Mouse (Mus musculus) right cerebral cortex, postnatal 4 days (tissue): ENCODE data around the gene Nudt8.

Source experiments
- DNase-seq: peaks from one replicate; pipeline ENCODE4 v3.0.0-alpha.2; 2022

Nudt8 gene

DNA sequence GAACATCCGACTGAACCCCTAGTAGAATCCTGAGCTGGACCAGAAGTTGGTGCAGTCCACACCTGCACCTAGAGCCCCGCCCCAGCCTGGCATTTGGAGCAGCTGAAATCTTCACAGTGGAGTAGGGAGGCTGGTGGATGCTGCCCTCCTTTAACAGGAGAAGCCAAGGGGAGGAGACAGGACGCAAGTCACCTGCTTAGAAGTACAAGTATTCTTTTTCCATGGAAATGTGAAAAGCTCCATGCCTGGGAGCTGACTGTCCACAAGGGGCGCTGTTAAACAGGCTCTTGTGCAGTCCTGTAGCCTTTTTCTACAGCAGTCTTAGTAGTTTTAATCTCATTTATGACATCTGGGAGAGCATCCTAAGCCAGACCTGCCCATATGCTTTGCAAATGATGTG lies 11.6 kb upstream of the Nudt8 start:
- no peak for DNase-seq

DNA sequence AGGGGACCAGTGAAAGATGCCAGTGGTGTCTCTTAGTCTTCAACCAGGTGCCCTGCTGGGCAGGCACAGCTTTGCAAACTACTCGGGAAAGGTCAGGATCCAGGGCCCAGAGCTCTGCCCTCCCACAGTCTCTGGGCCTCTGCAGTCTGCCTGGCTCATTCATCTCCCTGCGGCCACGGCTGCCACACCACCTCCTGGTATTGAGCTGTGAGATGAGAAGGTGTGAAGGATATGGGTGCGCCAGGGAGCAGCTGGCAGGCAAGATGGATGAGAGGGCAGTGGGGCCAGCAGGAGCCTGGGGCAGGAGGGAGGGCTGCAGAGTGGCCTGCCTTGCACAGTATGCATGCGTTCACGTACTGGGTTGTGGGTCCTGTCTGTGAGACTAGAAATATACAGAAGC lies 9.6 kb upstream of the Nudt8 start:
- no peak for DNase-seq

DNA sequence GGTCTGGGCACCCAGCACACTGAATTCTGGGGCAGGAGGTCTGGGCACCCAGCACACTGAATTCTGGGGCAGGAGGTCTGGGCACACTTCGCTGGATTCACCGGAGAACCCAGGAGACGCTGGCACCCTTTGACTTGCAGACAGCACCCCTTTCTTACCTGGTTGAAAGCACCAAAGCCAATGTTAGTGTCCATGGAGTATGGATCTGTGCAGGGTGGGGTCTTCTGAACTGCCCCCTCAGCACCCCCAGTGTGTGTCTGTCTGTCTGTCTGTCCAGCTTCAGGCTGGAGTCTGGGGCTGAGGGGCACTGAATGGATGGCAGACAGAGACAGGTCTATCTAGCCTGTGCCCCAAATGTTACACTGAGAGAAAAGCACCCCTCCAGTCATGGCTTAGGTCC lies 8.8 kb upstream of the Nudt8 start:
- no peak for DNase-seq

DNA sequence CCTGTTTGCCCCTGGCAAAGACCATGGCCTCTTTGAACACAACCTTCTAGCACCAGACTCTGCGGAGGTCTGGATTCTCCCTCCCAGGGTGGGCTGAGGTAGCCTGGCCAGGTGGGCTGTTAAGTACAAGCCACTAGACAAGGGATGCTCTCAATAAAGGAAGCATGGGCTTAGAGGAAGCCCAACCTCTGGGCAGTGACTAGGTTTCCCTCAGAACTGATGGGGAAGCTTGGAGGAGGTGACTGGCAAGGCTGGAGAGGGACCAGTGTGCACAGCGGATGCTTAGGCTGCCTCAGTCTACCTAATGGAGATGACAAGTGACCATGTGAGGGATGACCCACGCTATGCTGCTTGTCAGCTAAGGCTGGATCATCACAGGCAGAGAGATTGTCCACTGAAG lies 8.4 kb upstream of the Nudt8 start:
- no peak for DNase-seq

DNA sequence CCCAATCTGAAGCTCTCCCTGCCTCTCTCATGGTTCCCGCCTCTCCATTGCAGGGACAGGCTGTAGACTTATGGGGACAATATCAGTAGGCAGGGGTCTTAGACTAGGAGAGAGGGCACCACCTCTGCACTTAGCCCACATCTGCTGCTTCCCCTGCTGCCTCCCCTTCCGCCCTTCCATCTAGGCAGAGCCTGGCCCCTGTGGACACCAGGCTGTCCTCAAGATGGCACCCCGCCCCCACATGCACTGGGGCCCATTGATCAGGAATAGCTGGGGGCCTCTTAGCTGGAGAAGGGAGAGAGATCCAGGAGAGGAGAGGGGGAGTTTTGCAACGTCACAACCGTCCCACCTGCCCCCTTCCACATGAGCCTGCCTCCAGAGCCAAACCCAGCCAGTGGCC lies 8.0 kb upstream of the Nudt8 start, which contains the start of gene Tbx10:
Tbx10 (plus strand) TSS at position 337 of the 400 bp plus-strand sequence.
- no peak for DNase-seq

DNA sequence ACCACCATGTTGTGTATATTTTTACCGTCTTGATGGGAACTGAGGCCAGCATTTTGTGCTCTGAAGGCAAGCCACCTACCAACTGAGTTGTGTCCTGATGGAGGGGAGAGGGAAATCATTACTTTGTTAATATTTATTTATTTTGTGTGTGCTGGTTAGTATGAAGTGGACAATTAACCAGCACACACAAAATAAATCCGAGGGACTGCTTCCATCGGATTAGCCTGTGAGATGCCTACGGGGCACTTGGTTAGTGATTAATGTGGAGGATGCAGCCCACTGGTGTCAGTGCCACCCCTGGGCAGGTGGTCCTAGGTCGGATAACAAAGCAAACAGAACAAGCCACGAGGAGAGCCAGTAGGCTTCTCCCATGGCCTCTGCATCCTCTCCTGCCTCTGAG lies 5.4 kb upstream of the Nudt8 start:
- no peak for DNase-seq

DNA sequence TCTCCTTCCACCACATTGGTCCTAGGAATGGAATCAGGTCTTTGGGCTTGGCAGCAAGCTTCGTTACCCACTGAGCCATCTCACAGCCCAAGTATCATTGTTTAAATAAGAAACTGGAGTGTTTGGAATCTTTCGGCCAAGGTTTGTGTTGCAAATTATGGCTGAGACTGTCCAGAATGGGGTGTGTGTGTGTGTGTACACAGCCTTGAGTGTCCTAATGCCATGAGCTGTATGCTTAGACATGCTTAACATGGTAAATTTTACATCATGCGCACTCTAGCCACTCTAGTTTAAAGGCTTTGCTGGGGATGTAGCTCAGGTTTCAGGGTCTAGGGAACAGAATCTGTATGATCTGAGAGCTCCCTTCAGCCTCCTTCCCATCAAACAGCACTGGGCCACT lies 4.9 kb upstream of the Nudt8 start:
- DNase-seq, result no peak

DNA sequence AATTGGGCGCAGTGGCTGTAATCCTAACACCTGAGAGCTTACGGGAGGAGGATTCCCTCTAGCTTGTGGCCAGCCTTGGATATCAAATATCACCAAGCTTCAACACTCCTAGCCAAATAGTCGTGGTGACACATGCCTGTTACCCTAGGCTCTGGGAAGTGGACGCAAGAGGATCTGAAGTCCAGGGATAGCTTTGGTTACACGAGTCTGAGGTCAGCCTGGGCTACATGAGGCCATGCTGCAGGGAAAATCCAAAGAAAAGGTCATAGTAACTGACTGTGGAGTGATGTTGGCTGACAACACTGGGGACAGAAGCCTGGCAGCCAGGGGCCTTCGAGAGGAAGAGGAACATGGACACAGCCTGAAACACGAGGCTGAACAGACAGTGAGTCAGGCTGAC lies 4.3 kb upstream of the Nudt8 start:
- DNase-seq, result no peak

DNA sequence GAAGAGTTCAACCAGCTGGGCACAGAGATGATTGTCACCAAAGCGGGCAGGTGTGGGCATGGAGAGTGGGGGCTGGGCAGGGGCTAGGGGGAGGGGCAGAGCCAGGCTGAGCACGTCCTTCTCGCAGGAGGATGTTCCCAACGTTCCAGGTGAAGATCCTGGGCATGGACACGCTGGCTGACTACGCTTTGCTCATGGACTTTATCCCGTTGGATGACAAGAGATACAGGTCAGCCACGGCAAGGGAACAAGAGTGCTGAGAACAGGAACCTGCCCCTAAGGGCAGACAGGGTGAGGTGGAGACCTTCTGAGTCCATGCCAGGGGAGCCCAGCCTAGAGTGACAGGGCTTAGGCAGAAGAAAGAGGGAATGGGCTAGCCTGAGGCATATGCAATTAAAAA lies 3.6 kb upstream of the Nudt8 start:
- no peak for DNase-seq

DNA sequence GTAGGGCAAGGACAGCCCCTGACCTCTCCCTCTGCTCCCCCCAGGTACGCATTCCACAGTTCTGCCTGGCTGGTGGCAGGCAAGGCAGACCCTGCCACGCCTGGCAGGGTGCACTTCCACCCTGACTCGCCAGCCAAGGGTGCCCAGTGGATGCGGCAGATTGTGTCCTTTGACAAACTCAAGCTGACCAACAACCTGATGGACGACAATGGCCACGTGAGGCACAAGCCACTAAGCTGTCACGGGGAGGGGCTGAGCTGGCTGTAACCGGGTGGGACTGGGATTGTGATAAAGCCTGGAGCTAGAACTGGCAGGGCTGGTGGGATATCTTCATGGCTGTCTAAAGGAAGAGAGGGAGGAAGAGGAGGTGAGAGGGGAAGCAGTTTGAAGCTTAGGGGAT lies 3.1 kb upstream of the Nudt8 start:
- no peak for DNase-seq

DNA sequence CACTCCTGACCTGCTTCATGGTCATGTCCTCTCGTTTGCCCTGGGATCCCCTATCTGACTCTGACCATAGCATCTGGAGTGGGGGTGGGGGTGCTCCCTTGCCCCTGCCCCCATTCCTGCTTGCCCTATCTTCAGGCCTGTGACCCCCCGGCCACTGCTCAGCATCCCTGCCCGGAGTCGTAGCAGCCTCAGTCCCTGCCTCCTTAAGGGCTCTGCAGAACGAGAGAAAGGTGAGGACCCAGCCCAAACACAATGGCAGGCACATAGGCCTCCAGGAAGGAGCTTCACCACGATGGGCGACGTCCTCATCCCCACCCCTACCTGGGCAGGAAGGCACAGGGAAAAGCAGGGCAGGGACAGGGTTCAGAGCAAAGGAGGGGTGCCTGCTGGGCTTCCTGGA lies 2.0 kb upstream of the Nudt8 start:
- no peak for DNase-seq

DNA sequence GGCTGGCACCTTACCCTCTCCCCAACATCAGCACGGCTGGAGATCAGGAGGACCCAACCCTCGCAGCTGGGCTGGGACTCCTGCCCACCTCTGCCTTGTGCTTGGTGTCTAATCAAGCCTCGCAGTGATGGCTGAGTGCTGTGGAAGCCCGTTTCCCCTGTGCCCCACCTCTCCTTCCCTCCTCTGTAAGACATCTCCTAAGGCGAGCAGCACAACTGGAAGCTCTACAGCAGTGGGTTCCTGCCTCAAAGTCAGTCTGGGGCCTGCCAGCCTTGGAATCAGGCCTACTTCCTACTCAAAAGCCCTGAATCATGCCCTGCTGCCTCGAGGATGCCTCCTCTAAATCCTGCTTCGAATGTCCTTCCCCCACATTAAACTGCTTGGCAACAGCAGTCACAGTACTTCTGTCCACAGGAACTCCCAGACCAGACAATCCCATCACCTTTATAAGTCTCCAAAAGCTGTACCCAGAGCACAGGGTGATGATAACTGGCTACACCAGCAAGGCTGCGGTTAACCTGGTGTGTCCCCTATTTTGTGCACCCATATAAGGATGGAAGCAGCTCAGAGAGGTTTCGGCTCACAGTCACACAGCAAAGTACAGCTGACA lies 1.2 kb upstream of the Nudt8 start:
- DNase-seq, result no peak

DNA sequence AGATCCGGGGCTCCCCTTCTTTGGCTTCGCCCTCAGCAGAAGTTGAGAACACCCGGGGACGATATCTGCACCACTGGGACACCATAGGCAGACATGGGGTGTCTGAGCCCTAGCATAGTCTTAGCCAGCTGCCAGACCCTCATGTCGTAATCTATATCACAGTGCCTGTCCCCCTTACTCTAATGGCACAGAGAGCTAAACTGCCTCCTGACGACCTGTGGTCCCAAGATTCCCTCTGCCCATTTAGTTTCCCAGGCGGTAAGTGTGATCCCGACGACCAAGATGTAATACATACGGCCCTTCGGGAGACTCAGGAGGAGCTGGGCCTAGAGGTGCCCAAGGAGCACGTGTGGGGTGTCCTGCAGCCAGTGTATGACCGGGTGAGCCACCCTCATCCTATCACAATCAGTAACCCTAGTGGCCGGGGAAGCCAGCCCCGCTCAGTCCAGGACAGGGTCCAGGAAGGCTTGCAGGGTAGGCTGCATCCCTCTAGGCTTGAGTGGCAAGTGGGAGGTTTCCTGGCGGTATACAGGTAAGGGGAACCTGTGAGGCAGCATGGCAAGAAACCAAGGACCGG lies 657 bp downstream of the Nudt8 start:
- DNase-seq, result no peak

DNA sequence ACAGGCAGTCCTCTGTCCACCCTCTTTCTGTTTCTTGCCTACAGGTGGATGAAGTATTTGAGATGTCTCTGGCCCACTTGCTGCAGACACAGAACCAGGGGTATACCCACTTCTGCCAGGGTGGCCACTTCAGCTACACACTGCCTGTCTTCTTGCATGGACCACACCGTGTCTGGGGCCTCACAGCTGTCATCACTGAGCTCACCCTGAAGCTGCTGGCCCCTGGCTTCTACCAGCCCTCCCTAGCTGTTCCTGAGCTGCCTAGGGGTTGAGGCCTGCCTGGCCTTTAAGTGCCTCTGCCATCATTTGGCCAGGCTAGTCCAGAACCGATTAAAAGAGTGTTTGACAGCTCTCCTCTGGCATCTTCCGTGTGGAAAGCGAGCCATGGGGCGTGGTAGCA lies 1.4 kb downstream of the Nudt8 start:
- no peak for DNase-seq

DNA sequence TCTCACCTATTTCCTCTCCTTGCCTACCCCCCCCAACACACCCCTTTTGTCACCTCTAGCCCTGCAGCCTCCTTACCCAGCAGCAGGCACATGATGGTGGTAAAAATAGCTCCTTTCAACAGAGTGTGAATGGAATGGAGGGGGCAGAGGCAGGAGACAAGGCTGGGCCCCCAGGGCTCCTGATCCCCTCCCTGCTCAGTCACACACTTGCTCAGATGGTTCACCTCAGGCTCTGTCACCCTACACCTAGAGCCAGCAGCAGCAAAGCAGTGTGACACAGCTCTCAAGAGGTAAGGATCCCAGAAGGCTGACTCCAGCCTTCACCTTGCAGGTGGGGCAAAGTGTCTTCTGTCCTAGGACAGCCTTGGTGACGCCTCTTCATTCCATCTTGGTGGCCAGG lies 2.7 kb downstream of the Nudt8 start, which contains the start of gene Doc2g:
Doc2g (plus strand) TSS at position 202 of the 400 bp plus-strand sequence.
- no peak for DNase-seq

DNA sequence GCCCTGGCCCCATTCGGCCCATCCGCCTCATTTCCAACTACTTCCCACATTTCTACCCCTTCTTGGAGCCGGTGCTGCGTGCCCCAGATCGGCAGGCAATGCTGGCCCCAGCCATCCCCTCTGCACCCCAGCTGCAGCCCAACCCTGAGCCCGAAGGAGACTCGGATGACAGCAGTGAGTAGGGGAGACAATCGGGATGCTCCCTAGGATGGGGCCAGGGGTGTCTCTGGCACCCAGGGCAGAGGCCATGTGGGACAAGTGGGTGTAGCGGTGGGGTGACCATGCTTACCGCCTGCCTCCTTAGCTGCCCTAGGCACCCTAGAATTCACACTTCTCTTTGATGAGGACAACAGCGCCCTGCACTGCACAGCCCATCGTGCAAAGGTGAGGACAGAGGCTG lies 3.3 kb downstream of the Nudt8 start:
- DNase-seq, result no peak

DNA sequence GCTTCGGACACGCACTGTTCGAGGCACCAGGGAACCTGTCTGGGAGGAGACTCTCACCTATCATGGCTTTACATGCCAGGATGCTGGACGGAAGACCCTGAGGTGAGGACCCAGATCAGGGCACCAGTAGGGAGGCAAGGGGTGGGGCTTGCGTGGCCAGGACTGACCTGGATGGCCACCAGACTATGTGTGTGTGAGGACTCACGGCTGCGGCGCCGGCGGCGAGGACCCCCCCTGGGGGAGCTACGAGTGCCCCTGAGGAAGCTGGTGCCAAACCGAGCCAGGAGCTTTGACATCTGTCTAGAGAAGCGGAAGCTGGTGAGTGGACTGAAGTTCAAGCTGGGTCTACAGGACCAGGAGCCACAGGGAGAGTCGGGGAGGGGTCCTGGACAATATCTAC lies 4.0 kb downstream of the Nudt8 start:
- DNase-seq, result no peak

DNA sequence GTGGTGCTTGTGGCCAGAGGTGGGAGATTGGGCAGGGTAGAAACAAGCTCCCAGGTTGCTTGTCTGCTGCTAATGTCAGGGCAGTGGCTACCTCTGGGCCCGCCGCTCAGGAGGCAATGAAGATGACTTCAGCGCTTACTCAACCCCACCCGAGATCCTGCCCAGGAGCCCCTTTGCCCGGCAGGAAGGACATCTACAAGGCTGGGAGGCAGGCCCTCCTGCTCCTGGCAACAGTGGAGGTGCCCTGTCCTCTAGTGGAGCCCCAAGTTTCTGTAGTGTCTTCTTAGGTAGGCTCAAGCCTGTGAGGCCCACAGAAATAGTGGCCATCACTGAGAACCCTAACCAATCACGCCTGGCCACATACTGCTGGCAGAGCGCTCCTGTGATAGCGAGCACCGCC lies 4.7 kb downstream of the Nudt8 start:
- DNase-seq, result no peak

DNA sequence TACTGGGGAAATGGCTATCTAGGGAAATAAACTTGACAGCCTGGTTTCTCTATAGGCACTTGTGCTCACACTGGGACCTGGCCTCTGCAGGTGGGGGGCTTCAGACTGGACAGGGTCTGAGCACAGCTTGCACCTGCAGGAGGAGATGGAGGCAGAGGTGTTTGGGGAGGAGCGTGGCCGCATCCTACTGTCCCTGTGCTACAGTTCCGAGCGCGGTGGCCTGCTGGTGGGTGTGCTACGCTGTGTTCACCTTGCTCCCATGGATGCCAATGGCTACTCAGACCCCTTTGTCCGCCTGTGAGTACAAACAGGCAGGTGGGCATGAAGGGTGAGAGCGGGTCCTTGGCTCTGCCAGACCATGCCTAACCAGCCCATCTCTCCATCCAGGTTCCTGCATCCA lies 5.6 kb downstream of the Nudt8 start:
- no peak for DNase-seq

DNA sequence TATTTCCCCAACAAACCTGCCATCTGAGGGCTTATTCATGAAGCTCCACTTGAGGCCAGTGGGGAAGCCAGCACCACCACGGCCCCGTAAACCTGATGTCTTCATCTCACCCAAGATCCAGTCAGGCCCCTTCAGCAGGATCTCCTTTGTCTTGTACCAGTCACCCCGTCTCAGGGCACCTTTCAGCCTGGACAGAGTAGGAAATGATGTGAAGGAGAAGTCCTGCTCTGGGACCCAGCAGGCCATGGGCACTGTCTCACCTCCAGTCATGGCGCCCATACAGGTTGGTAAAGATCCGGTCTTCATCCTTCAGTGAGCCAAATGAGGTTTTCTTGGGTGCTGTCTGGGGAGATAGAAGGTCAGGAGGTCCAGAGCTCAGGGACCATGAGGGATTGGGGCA lies 10.7 kb downstream of the Nudt8 start:
- no peak for DNase-seq

DNA sequence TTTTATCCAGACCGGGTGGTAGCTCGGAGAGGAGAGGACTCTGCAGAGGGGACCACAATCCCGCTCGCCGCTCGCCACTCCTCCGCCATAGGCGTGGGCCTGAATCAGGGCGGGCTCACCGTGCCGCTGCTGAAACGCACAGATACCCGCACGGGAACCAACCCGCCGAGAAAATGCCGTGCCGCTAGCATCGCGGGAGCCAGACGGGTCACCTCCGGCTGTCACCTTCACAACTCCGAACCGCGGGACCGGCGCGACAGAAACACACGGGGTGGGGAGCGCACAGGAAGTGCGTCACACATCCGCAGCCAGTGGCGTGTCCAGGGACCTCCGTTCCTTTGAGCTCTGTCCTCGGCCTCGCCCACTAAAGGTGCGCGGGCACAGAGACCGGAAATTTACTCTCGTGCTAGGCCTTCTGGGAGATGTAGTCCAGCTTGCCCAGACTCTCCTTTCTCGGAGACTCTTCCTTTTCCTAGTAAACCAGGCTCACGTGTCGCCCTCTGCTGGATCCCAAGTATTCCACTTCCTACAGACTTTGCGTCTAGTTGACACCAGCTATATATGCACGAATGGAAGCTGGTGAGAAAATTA lies 12.1 kb downstream of the Nudt8 start, which contains the start of gene Ndufv1:
Ndufv1 (minus strand) TSS at position 375 of the 591 bp plus-strand sequence.
- peak; percentile 95 for DNase-seq

DNA sequence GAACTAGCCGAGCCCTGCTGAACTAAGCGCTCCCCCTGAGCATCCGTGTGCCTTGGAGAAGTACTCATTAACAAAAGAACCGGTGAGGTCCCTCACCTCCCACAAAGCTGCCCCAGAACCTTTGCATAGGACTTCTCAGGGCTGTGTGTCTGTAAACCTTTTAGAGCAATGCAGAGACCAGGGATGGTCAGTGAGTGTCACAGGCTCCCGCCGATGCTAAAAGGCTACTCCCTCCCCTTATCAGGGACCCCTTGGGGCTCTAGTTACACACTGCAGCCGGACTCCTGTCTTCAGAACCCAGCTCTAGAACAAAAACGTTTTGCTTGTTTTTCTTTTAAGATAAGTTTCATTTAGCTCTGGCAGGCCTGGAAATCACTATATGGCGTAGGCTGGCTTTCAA lies 12.7 kb downstream of the Nudt8 start:
- no peak for DNase-seq

DNA sequence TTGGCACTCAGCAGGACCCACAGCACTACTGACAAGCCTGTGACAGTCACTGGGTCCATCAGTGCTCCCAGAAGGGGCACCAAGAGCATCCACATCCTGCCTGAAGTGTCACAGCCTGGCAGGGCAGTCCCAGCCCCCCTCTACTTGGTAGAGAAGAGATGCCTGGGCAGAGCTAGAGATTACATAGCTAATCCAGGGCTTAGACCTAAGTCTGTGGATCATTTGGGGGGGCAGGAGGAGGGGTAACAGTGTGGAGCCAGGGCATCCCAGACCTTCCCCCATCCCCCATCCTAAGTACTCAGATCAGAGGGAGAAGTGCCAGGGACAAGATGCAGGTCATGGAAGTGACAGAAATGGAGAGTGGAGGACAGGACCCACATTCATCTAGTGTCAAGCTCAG lies 14.4 kb downstream of the Nudt8 start:
- no peak for DNase-seq

DNA sequence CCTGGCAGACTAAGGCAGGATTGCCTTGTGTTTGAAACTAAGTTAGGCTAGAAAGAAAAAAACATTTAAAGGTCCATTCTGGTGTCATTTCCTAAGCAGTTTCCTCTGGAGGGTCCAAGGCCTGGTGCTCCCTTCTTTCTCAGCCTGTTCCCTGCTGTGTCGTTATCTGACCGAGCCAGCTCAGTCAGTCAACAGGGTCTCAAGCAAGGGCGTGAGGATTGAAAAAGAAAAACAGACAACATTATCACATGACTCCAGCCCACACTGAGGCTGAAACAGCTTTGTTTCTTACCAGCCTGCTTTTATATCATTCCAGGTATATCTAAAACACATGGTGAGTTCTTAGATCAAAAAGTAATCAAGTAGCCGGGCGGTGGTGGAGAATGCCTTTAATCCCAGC lies 15.3 kb downstream of the Nudt8 start:
- no peak for DNase-seq
